Mouse (Mus musculus): ENCODE results near the gene Nrap.
"Not testable (repeated sequence)": the region's sequence is repeated elsewhere in the genome, so short reads cannot be mapped to it uniquely, and the experiment has no call there.

Gene Nrap

DNA sequence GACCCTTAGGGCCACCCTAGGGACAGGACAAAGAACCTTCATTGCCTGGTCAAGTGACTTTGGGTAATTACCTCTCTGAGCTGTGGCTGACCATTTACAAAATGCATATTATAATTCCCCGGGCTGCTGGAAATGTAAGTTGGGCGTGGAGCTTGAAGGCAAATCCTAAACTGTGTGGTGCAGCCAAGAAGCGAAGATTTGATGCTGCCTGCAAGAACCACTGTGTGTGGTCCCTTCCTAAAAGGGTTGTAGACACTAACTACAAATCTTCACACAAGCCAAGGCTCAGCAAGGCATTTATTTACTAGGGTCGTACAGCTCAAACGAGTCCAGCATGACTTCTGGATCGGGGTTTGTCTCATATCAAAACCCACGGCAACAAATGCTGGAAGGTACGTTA lies 25.3 kb downstream of the Nrap start:
- DNase-seq (ENCODE audit: low spot score) = no peak

DNA sequence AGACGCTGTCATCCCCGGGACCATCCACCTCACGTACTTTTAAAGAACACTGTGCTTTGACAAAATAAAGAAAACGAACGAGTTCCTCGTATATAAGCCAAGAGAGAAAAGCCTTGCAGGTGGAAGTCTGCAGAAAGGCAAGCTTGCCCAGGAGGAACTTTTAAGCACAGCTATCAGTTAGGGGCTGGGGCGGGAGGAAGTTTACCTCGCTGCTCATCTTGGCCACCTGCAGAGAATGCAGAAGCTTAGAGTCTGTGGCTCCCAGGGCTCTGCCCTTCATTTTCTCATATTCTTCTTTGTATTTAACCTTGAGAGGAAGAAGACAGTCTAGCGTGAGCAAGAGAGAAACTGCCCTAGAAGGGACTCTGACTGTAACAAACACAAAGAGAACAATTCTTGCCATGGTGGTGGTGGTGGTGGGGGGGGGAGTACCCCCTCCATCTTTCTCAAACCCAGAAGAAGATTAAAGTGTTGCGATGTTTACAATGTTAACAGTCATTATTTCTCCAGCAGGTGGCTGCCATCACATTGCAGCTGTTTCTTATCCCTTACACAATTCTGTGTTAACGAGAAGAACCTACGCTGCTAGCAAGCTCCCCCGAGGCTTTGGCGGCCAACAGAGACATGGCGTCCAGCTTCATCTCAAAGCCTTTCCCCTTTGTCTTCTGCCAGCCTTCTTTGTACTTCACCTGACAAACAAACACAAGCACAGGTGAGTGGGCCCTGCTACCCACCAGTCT lies 25.9 kb downstream of the Nrap start:
- no peak for DNase-seq (ENCODE audit: low spot score)

DNA sequence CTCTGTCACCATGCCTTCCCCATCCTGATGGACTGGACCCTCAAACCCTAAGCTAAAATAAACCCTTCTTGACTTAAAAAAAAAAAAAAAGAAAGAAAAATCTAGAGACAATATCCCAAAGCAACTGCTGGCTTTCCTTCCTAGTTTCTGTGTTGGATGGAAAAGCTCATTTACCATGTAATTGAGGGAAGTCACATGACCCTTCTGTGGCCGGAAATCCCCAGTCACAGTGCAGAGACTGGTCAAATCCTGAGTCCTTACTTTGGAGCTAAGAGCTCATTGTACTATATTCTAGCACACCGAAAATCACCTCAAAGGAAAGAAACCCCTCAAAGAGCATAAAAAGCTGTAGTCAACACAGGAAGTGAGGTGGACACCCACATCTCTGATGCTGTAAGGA lies 30.9 kb downstream of the Nrap start:
- DNase-seq (ENCODE audit: low spot score) = no peak

DNA sequence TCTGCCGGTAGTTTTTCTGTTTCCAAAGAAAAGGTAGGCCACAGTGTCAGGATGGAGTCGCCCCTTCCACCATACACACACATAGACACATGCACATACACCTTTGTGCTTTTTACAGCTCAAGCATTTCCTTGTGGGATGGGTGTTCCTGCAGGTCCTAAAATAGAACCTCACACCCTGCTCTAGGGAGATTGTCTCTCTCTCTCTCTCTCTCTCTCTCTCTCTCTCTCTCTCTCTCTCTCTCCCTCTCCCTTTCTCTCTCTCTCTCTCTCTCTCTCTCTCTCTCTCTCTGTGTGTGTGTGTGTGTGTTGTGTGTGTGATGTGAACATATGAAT lies 32.5 kb downstream of the Nrap start:
- DNase-seq (ENCODE audit: low spot score) = not testable (repeated sequence)

DNA sequence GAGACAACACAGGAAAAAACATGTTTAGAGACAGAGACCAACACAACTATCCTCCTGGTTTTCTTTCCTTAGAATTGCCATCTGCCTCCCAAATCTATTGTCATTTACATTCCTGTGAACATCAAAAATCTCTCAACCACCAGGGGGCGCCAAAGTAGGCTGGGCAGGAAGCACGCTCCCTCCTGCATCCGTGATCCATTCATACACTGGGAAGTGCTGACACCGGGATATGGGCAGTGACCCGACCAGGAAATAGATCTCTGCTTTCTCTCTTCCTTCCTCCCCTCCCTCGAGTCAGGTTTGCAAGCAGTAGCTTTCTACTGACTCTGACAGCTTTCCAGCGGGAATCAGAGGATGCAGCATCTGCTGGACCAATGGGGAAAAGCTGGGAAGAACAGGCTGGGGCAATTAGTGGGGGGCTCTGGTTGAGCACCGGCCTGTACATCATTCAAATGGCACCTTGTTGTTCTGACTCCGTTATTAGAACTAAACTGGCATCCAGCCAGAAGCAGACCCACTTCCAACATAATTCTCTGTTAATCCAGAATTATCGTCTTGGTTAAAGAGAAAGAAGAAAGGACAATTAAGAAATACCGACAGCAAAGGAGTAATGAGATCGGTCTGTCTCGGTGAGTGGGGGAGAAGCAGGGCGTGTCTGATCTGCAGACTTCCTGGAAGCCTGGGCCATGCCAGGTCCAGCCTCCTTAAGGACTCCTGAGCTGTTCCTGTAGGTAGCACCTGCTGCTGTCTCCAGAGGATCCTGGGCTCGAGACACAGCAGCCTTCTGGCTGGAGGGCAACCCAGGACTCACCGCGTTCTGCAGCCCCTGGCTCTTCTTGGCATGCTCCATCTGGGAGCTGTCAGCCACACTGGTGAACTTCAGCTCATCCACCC lies 33.1 kb downstream of the Nrap start:
- peak; percentile 50 for DNase-seq (ENCODE audit: low spot score)

DNA sequence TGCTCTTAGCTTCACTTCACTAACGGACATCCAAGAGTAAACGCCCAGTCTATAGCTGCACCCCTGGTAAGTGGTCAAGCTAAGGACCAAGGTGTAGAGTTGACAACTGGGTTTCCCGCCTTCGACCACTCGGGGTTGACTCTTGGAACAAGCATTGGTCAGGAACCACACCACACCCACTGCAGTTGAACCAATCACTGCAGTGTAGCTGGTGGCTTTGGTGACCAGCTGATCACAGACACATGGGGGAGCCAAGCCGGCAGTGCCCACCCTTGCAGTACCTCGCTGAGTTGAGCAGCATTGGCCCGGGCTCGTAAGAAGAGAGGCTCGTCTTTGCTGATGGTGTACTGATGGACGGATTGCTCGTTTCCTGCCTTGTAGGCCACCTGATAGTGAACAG lies 34.6 kb downstream of the Nrap start:
- DNase-seq (ENCODE audit: low spot score) = no peak

DNA sequence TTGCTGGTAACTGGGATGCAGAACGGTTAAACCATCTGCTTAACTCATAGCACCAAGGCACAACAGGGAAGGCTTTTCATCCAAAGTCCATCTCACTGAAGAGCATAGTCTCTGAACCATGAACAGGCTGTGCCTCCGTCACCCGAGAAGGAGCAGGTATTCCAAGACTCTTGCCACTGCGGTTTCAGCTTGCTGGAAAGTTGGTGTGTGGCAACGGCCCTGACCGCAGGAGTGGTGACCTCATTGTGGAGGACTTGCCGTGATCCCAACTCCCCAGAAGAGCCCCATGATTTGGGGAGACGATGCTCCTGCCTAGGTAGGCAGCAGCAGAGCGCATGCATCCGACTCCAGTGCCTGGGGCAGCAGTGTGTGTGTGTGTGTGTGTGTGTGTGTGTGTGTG lies 36.1 kb downstream of the Nrap start:
- no peak for DNase-seq (ENCODE audit: low spot score)

DNA sequence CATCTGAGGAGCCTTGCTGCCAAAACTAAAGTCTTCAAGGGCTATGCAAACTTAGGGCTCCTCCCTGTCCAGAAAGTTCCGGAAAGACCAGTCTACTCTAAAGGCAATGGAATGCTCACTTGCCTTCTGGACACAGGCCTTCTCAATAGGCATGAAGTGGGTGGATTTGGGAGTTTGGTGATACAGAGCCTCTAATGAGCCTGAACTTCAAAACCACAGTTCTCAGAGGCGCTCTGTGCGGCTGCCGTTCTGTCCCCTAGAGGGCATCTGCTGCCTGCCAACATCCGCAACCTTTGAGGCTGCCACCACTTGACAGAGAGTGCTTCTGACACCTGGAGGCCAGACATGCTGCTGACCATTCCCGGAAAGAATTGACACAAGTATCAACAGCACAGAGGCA lies 40.5 kb downstream of the Nrap start:
- no peak for DNase-seq (ENCODE audit: low spot score)

DNA sequence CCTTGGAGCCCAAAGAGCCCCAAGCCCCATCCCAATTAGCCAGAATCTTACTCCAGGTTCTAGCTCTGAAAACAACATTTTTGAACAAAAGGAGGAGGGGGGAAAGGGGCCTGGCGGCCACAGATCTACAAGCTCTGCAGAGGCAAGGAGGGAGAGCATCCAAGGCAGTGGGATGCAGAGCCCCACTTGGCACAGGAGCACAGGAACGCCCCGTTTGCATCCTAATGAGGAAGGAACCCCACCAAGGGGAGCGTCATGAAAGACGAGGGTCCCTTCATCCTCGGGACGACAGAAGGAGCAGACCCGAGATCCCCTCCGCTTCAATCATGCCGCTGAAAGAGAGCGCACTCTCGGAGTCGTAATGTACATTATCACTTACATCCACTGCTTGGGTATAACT lies 43.1 kb downstream of the Nrap start:
- DNase-seq (ENCODE audit: low spot score) = no peak

DNA sequence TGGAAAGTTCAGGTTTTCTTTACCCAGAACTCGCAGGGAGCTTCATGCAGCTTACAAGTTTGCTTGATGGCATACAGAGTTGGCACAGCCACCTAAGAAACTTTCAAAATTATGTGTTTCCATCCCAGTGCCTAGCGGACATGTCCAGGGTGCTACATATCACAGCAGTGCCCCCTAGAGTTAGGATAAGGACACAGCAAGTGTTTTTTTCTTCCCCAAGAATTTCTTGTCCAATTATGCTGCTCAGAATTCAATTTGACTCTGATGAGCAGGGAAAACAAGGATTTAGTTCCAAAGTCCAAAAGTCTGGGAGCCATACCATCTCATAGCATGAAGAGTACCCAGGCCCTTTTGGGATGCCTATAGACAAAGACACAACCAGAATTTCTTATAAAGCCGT lies 43.8 kb downstream of the Nrap start:
- DNase-seq (ENCODE audit: low spot score) = no peak

DNA sequence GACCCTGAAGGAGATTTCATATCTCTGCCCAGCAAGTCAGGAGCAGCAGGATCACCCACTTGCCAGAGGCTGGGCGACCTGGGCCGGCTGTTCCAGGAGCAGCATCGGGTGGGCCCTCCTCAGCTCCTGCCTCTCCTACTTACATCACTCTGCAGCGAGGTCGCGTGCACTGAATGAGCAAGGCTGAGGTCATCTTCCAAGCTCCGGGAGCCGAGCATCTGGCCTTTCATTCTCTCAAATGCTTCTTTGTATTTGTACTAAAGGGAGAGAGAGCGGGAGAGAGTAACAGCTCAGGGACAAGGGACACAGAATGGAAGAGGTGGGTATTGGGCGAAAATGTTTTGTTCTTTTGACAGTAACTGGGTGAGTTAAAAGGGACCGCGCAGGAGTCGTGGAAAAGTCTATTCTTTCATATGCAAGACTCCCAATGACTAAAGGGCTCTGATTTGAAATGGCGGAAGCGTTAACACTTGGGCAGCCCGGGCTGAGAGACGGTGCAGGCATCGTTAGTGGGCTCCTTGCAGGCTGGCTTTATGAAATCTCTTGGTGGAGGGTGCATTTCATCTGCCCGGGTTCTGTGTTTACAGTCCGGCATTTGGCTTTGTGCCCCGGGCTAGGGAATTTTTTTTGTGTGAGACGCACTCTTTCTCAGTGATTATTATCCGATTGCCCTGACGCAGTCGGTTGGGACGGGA lies 45.8 kb downstream of the Nrap start:
- no peak for DNase-seq (ENCODE audit: low spot score)

DNA sequence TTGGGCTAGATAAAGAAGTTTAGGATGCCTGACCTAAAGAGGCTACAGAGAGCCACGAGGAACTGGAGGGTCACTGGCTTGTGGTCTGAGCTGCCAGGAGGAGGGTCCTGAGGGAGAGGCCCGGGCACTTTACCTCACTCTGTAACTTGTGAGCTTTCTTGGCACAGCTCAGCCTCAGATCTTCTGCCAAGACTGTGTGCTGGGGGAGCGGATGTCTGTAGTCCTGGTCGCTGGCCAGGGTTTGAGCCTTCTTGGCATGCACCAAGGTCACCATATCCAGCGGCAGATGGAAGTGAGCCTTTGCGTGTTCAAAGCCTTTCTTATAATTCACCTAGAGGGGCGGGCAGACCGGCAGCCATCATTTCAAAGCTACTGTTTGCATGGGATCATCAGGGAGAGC lies 47.8 kb downstream of the Nrap start:
- no peak for DNase-seq (ENCODE audit: low spot score)

DNA sequence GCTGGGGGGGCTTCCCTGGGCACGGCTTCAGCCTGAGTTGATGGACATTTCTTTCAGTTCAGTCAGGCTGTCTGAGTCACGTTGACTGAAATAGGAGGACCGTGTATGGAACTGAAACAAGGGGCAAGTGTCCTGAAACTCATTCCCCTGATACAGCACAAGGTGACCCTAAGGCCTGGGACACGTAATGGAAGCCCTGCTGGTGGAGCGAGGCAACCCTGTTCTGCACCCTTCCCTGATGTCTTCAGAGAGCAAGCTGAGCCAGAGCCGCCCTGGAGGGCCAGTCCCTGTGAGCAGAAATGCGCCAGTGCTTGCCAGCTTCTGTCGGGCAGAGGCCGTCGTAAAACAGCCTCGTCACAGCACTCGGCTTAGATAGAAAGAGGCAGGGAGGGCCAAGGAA lies 53.0 kb downstream of the Nrap start:
- no peak for DNase-seq (ENCODE audit: low spot score)

DNA sequence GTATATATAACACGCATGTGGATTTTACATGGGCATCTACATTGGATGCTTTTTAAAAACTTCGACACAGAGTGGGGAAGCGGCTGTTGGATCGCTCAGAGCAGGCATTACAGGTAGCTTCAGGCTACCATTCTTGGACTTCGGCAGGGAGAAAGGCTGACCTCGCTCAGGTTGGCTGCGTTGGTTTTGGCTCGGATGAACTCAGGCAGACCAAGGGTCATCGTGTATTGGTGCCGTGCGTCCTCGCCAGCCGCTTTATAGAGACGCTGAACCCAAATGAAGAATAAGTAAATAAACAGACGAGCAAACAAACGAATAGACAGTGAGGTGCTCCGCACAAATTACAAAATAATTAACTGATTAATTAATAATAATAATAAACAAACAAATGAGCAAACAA lies 53.5 kb downstream of the Nrap start:
- DNase-seq (ENCODE audit: low spot score) = no peak

DNA sequence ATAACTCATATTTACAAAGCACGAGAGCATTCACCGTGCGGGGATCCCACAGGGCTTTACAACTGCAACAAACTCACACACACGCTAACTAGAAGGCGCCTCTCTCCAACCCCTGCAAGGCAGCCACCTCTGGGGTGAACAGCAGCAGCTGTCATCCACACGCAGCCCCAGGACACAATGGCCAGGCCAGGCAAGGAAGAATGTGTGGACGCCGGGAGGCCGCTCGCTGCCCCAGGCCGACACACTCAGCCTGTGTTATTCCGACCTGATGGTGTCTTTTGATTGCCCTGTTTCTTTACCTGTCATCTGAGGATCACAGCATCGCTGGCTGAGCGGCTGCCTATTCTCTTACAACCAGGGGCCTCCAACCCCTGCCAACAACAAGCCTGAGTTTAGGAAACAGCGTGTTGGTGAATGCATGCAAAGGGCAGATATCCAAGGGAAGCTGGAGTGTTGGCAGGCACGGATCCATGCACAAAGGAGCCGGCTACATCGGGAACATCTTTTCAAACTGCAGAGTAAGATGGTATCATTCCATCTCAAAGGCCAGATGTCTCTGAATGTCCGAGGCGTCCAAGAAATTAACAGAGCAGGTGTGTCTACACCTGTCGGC lies 63.5 kb downstream of the Nrap start:
- no peak for DNase-seq (ENCODE audit: low spot score)

DNA sequence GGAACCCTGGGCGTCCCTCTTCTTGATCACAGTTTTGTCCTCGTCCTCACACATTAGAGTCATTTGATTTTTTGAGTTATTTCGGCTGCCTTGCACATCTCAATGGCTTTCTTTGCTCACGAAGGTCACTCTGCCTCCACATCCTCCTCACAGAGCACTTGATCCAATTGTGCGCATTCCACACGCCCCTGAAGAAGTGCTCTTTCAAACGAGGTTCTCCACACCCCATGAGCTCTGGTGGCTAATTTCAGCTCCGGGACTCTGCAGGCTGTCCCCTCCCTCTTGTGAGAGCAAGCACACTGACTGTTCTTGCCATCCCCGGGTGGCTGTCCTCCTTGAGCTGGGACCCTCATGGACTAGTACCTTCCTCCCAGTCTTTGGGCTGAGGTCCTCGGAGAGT lies 64.2 kb downstream of the Nrap start:
- no peak for DNase-seq (ENCODE audit: low spot score)

DNA sequence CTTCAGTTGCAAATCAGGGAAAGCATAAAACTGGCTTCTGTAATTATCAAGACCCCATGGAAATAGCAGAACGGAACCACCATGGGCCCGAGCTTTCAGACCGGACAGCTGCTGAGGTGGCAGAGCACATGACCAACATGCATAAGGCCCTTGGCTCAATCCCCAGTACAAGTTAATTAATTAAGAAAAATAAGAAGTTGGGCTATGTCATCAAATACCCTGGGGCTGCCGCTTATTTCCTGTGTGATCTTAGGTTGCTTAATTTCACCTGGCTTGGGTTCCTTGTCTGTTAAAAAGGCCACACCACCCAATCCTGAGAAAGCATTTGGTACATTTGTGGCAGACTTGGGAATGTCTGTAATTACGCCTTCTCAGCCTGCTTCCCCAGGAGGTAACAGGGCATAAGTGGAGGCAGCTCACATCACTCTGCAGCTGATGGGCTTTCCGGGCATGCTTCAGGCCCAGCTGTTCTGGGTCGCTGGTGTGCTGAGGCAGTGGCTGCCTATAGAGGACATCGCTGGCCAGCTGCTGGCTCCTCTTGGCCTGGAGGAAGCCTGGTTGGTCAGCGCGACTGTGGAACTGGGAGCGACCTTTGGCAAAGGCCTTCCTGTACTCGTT lies 68.4 kb downstream of the Nrap start:
- DNase-seq (ENCODE audit: low spot score) = no peak

DNA sequence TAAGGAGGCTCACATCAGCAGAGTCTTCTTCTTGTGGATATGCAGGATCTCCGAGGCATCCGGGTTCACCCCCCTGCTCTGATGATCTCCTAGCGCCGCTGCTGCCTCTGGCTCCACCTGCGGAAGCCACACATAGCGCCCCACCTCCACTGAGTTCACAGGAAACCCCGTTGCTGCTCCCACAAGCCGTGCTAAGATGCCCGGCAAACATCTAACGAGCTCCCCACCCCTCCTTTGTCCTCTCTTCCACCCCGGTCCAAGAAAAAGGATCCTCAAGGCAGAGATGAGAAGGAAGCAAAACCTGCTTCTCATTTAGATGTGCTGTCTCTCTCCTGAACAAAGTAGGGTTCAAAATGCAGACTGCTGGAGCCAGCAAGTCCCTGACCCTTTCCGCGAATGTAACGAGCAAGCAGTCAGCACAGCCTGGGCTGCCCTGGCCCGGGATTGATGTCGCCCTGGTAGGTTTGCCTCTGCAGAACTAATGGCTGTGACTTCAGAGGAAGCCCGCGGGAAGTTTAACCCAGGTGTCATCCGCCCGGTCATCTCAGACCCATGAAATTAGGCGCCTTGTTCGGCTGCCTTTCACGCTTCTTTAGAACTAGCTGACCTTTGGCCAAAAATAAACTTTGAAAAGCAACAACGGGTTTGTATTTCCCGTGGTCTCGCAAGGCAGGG lies 69.5 kb downstream of the Nrap start:
- no peak for DNase-seq (ENCODE audit: low spot score)

DNA sequence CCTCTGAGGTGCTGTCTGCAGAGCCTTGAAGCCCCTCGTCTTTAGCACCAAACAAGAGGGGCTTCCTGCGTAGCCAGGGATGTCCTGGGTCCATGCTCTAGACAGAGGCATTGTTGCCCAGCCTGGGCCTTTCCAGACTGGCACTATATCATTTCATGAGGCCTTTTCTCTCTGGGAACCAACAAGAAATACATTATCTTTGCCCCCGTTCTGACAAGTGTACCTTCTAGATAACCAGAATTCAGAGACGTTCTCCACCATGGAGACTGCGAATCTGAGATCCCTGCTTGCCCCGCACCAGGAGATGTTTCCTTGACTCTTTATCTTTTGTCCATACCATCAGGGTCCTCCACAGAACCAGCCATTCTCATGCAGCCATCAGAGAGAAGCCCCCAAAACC lies 70.2 kb downstream of the Nrap start:
- DNase-seq (ENCODE audit: low spot score) = no peak

DNA sequence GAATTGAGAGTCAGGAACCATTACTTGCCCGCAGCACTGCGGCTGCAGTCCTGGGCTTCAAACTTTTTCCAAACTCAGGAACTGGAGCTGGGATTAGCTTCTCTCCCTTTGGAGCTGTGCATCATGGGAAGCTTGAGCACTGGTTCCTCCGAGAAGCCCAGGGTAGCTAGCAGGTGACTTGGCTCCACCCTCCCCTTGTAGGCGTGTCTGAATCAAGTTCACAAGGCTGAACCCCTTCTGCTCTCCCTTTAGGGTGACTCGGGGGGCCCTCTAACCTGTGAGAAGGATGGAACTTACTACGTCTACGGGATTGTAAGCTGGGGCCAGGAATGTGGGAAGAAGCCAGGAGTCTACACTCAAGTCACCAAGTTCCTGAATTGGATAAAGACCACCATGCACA lies 70.6 kb downstream of the Nrap start:
- DNase-seq (ENCODE audit: low spot score) = no peak

DNA sequence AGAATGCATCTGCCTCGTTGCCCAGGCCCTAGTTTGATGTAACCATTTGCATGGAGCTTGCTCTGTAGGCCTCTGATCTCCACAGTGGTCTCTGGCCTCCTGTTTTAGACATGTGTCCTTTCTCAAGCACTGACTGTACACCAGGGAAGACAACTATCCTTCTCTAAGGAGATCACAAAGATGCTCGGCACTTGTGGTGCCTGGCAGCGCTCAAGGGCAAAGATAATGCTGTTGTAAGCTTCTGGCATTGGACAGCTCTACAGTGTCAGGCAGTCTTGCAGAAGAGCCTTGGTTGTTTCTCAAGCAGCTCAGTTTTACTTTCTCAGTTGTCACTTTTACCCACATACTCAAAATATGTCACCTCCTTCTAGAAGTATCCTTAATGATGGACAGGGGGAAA lies 73.3 kb downstream of the Nrap start:
- DNase-seq (ENCODE audit: low spot score) = no peak

DNA sequence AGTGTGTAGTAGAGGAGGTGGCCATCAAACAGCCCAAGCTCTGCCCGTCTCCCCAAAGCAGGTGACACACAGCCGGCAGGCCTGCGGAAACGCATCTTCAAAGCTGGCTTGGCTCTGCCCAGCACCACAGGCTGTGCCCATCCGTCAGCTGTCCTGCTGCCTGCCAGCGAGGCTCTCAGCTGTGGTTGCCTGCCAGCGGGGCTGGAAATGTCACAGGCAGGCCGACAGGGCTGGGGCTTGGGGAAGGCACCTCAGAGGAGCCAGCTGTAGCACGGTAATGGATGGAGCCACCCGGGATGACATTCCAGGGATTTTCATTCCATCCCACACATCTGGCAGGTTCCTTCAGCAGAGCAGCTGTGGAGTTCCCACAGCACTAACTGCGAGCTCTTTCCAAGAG lies 89.0 kb downstream of the Nrap start:
- DNase-seq (ENCODE audit: low spot score) = no peak
